Mouse (Mus musculus): Measurements from ENCODE around the gene Lyrm7.

The Lyrm7 gene

DNA sequence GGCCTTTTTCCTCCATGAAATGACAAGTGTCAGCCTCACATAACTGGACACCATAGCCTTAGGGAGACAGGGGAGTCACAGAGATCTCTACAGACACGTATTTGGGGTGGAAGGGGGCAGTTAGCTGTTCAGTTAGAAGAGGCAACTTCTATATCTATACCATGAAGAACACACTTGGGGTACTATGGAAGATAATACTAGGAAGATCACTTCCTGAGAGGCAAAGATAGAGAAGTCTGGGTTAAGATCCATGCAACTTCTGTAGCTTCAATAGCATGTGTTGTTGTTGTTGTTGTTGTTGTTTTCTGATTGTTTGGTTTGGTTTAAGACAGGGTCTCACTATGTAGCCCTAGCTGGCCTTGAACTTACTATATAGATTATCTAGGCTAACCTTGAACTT is 67.5 kb downstream of the Lyrm7 start:
- no peak for DNase-seq

DNA sequence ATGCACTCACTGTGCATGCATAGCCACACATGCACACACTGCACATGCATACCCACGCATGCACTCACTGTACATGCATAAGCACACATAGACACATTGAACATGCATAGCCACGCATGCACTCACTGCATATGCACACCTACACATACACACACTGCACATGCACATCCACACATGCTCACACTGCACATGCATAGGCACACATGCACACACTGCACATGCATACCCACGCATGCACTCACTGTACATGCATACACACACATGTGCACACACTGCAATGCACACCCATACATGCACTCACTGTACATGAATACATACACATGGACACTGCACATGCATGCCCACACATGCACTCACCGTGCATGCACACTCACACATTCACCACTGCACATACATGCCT is 69.3 kb downstream of the Lyrm7 start:
- no peak for DNase-seq

DNA sequence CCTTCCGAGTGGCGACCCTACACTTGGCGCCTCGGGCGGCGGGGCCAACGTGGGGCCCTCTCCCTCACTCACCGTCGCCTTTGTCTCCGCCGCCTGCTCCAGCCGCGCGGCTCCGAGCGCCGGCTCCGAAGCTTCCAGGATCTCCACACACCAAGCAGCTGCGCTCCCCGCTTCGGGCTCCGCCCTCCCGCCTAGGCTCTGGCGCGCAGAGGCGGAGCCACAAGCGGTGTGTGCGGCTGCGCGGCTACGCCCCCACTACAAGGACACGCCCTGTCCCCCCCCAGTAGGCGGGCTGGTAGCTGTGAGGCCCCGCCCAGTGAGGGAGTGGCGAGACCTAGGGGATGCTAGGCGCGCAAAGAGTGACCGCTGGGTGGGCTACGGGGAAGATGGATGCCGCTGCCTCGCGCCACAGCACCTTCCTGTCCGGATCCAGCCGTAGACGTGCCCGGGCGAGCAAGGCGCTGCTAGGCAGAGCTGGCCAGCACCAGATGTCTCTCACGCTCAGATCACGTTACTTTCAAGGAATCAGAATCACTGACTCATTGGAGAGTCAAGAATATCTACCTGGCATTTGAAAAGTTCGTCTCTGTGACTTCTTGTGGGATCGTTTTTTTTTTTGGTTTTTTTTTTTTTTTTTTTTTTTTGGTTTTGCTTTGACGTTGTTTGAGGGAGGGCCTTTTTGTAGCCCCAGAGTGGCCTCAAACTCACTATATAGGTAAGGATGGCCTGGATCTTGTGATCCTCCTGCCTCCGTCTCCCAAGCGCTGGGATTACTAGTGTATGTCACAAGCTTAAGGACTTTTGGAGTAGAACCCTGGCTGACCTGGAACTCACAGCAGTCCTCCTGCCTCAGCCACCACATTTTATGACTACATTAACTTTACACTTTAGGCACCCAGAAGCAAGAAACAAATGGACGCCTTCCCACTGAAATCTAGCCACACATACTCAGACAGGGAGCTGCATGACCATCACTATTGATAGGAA is 72.9 kb downstream of the Lyrm7 start, which contains the start of gene Cdc42se2:
Gene Cdc42se2 (minus strand): TSS at position 188 of the 987 bp plus-strand sequence.
- peak; percentile 97 for DNase-seq

DNA sequence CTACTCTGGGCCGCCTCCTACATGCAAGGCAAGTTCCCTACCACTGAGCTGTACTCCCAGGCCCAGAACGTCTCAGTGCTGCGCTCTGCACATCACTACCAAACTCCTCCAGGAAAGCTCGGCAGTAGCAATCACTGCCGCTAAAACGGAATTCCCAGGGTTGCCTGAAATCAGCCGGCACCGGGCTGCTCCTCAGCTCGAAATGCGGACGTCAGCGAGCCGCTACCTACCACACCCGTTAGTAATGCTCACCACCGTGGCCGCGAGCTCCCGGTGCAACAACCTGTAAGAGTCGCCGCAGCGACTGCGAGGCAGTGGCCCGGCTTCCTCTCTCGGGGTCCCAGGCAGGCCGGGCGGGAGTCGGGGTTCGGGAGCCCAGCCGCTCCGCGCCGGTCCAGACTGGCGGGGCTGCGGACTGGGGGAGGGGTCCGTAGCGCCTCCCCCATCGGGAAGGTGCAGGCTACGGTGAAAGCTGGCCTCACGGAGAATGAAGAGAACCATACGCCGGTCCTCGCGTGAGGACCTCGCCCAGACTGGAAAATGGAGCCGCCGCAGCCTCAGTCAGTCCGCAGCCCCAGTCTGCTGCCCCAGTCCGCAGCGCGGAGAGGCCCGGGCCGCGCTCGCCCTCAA is 73.7 kb downstream of the Lyrm7 start:
- DNase-seq, result peak; percentile 51

DNA sequence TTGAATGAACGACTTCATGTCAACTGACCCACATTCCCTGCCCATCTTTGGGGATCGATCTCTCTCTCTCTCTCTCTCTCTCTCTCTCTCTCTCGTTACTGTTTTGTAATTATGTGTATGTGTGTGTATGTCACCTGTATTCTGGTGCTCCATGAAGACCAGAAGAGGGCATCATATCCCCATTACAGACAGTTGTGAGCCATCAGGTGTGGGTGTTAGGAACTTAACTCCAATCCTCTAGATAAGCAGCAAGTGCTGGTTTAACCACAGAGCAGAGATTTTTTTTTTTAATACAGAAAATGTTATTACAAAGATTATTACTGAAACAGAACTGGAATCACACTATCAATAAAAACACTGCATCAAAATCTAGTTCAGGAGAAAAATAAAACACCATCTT is 75.2 kb downstream of the Lyrm7 start:
- DNase-seq, result no peak

DNA sequence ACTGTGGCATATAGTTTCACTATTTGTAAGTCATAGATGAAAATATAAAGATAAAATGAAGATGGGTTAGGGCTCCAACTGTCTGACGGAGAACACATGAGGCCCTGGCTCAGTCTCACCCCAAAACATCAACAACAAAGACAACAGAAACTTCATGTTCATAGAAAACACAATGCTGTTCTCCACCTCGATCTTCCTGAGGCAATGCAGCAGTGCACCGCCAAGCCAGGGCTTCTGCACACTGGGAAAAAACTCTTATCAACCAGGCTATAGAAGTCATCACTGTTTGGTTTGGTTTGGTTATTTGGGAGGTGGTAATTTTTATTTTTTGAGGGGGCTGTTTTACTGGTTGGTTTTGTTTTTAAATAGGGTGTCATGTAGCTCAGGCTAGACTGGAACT is 76.3 kb downstream of the Lyrm7 start:
- DNase-seq, result no peak

DNA sequence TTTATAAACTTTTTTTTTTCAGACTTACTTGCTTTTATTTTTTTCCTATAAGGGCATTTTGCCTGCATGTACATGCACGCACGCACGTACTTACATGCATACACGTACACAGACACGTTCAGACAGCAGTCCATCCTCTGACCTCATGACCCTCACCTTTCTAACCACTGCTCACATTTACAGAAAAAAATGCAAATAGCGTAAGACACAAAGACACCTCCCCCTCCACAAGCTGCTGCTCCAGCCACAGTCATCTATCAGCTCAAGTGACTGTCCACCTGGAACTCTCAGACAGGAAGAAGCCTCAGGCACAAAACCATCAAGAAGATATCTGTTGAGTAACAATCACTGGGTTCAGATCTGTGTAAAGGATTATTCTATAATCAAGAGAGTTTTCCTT is 78.5 kb downstream of the Lyrm7 start:
- DNase-seq, result no peak

DNA sequence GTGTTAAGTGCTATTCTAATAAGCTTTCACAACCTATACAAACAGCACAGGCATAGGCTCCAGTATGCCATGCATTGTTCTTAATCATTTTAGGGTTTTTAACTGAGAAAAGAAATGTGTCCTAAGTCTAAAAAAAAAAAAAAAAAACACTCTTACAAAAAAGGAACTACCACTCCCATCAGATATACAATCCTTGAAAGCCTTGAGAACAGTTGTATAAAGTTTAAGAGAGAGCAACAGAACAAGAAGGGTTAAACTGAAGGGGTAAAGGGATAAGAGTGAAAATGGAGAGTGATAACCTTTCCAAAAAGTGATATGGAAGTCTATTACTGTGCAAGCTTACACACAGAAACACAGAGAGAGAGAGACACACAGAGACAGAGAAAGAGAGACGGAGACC is 80.8 kb downstream of the Lyrm7 start:
- no peak for DNase-seq

DNA sequence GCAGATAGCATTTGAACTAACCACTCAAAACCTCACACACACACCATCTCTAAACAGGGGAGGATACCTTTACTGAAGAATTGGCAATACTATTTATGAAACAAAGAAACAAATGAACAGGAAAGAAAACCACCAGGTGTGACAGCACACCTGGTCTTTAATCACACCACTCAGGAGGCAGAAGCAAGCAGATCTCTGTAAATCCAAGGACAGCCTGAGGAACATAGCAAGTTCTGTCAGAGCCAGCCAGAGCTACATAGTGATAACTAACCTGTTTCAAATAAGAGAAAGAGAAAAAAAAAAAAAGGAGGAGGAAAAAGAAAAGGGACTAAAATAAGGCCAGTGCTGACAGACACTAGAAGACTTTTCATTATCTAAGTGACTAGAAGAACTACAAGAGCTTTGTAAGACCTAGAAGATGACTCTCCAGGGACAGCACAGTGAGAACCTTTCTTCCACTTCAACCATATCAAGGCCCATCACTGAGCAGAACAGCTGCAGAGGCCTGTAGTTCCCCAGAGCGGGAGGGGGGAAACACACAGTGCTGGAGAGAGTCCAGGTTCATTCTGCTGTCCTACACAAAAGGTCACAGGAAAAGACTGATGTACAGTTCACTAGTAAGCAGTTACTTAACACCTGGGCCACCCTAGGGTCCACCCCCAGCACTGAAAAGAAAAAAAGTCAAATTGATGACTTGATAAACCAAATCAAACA is 82.4 kb downstream of the Lyrm7 start:
- no peak for DNase-seq

DNA sequence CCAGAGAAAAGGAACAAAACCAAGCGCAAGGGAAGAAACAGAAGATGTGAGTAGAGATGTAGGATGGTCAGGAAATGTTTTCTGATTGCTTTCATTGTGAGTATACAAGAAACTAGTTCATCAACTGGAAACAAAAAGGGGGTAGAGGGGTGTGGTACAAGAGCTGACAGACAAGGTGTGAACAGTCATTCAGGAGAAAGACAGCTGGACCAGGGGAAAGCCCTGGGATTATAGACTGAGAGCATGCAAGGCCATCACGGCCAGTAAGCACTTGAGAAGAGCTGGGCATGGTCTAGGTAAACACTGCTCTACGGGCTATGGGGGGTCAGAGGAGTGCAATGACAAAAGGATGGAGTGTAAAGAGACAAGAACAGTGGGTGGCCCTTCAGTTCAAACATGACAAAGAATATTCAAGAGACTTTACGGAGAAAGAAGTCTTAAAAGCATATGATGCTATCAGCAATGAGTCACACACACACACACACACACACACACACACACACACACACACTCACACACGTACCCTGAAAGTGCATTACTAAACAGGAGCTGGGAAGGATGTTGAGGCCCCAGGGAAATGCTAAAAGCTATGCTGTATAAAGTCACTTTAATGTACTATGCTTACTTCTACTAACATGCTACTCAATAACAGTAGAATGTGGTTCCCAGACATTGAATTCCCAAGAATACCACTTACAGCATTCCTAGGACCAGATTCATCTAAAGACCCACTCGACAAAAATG is 83.2 kb downstream of the Lyrm7 start:
- DNase-seq, result no peak

Measured in right cerebral cortex, adult 18-20 months (tissue).